Mouse (Mus musculus): ENCODE data around the gene Kcnmb2.

The Kcnmb2 gene

DNA sequence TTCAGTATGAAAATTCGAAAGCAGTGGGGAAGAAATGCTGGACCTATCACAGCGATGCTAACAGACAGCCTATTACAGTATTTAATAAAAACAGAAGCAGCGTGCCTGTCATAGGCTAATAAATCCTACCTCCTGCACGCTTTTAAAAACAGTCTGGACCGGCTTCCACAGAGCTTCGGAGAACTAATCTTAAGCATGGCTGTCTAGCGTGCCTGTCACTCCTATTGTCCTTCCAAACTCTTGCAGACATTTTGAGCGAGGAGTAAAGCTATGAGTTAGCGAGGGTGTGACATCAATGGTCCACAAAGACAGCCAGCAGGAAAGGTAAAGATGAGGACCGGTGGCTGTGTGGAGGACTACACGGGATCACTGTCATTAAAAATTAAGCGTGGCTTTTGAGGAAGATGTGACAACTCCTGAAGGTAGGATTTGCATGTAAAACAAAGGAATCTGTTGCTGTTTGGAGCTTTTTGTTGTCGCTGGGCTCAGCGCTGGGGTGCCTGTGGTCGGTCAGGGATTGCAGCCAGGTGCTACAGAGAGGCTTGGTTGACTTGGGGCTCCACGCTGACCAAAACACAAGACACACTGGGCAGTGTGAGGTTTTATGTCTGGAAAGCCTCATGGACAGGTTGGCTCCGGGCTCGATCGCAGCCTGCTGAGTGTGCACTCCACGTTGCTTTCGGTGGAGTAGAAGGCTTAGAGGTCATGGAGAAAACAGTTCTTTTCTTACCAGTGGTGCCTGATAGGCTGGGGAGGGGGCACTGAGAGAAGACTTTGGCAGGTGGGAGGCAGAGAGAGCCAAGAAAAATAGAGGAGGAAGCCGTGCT, at the start of gene Kcnmb2:
Gene Kcnmb2 (plus strand): TSS at position 4 of the 827 bp plus-strand sequence.
- DNase-seq (ENCODE audit: low spot score): peak; percentile 4

DNA sequence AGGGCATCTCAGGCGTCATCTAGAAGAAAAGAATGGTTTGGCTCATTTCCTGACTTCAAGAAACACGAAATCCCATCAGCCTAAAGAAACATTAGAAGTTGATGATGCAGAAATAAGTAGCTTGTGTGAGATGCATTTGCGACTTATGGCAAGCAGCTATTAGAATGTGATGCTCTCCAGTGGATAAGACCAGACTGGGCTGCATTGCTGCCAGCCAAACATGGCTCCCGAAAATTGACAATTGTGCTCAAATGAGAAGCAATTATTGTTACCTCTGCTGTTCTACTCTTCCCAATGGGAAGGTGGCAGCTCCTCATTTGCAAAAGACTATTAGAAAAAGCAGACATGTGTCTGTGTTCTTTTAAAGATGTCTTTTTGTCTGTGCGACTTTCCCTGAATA, 38.8 kb upstream of the Kcnmb2 start:
- no peak for DNase-seq (ENCODE audit: low spot score)

DNA sequence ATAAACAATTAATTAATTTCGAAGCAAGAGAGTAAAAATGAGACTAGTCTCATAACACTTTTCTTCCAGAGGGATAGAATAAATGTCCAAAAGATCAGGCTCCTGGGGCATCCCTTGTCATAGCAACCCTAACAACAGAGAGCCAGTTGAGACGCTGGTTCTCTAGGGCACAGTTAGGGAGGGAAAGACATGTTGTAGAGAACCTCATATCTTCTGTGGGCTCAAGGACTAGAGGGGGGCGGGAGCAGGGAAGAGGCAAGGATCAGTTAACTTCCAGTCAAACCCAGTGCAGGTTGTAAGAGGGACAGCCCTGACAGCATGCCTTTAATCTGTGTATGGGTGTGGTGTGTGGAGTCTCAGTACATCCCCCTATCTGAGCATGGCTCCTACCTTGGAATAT, 38.2 kb upstream of the Kcnmb2 start:
- no peak for DNase-seq (ENCODE audit: low spot score)

DNA sequence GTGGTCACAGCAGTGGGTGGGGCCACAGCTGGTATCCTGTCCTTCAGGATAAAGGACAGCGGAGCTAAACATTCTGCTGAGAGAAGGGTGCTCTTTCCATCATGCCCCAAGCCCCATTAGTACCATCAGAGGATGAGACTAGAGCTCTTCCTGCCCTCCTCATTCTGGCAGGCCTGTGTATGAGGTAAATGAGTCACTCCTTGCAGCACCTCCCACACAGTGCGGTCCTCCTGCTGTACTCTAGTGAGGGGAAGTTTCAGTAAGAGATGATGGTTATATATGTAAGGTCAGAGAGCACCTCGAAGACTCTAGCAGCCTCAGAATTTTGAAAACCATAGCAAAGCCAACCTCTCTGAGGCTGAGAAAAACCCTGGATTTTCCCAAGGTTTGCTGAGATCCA, 30.8 kb upstream of the Kcnmb2 start:
- DNase-seq (ENCODE audit: low spot score): no peak

DNA sequence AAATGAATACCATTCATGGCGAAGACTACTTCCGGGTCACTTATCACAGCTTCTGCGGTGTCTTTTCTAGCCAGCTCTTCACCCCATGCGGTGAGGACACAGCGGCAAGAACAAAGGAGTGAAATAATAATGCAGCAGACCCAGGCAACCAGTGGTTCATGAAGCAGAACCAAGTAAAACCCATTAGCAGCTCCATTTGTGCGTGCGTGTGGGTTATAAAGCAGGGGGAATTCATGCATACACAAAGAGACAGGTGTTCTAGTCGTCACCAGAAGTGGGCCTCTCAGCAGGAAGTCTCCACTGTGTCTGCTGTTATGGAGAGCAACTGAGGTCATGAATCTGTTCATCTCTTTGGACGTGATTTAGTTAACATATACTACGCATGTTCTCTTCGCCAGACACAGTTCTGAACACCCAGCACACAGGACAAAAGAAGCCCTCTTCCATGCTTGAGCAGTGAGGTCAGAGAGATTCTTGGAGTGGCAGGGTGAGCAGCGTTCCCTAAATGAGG, 19.6 kb upstream of the Kcnmb2 start:
- DNase-seq (ENCODE audit: low spot score): no peak

DNA sequence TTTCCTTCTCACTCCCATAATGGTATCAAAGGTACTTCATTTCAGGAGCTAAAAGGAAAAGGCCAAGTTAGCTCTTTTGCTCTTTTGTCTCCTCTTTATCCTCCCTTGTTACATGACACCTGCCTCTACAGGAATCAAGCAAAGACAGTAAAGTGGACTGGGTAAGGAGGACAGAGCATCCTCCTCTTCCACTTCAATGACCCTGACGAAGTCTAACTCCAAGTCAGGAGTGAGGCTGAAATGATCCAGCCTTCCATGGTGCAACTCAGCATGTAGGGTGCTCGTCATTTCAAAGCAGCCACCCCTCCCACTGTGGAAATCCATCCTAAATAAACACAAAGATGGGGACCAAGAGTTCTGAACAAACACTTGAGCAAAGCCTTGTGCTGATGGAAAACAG, 9.7 kb upstream of the Kcnmb2 start:
- DNase-seq (ENCODE audit: low spot score): no peak

DNA sequence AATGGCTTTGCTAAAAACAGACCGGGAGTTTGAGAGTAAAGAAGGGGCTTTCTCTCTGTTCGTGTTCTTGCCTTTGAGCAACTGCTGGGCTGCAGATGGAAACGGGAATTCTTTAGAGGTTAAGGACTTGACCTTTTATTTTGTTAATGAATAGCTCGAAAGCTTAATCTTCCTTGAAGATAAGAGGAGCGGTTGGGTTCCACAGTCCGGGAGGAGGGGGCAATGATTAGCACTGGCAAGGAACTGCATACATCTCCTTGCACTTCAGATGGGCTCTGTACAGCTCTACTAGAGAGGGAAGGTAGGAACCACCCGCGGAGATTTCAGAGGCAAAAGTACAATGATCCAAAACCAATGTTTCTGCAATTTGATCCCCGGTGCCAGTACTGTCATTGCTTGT, 1.2 kb downstream of the Kcnmb2 start:
- DNase-seq (ENCODE audit: low spot score): no peak

DNA sequence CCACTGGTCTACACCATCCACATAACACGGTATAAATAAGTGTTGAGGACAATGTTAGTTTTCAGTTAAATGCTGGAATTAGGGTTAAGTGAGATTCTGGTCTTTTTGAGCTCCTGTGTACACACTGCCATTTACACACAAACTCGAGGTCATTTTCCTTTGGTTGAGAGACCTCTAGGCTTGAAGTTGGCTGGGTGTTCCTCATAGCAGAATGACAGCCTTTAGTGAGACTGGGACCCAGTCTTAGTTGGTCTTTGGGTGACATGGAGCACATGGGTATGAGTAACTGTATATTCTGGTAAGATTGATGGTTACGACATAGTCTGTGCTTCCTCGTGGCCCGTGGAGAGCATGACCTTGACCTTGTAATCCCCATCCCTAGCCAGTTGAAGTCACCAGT, 1.8 kb downstream of the Kcnmb2 start:
- no peak for DNase-seq (ENCODE audit: low spot score)

DNA sequence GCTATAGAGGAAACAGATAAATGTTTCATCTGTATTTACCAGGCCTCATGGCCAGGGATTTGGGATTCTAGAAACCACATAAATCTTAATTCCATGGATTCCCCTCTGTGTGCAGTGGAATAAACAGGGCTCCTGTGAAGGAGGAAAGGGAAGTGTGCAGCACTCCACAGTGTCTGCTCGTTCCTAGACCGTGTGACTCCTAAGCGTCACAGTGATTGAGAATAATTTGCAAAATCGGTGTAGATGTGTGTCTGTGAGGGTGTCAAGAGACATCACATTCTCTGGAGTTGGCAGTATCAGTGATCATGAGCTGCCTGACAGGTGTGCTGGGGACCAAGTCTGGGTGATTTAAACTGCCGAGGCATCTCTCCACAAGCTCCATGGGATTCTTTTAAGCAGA, 8.9 kb downstream of the Kcnmb2 start:
- no peak for DNase-seq (ENCODE audit: low spot score)

DNA sequence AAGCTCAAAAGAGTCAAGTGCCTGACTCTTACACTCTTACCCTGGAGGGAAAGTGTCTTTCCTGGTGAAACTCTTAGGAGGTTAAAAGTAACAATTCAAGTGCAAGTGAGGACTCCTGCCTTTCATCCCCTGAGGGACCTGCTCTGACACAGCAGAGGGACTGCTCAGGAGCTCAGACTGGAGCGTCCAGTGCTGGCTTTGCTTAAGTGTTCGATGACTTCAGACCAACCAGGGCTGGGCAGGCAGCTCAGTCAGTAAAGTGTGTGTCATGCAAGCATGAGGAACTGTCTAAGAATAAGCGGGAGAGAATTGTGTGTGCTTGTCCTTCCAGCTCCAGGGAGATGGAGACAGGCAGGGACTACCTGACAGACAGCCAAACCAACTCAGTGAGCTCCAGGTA, 9.4 kb downstream of the Kcnmb2 start:
- DNase-seq (ENCODE audit: low spot score): no peak

DNA sequence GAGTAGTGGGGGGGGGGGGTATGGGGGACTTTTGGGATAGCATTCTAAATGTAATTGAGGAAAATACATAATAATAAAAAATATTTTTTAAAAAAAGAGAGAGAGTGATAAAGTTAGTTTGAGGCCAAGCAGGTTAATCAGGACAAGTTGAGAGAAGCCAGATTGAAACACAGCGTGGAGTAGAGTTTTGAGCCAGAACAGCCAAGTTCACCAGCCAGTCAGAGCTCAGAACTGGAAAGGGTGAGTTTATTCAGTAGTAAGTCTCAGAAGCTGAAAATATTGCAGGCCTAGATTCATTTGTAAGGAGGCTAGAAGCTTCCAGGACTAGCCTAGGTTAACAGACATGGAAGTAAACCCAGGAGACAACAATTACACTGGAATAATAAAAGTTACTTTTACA, 26.2 kb downstream of the Kcnmb2 start:
- no peak for DNase-seq (ENCODE audit: low spot score)

DNA sequence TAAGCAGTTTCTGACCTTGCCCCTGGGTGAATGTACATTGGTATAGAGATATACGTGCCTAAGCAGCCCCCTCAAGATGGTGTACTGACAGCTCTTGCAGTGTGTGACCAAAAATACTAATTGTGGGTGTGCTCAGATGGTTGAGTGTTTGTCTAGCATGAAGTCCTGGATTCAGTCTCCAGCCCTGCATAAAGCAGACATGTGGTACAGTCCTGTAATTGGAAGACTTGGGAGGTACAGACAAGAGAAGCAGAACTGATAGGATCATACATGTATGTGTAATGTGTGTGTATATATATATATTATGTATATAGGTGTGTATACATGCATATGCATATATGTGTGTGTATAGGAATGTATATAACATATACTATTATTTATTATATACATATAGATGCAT, 32.4 kb downstream of the Kcnmb2 start:
- no peak for DNase-seq (ENCODE audit: low spot score)

DNA sequence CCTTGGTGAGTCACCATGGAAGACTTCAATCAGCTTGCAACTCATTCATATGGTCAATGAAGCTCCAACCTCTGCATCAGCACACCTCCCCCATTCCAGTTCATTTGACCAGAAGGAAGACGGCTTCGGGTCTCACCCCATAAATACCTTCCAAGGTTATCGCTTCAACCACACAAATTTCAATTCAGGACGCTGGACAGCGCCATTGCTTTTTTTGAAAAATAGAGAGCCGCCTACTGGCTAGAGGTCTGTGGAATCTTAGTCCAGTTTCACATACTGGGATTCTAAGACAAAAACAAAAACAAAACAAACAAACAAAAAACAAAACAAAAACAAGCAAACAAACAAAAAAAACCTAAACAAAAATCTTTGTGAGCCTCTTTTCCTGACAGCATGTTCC, 39.2 kb downstream of the Kcnmb2 start:
- no peak for DNase-seq (ENCODE audit: low spot score)

DNA sequence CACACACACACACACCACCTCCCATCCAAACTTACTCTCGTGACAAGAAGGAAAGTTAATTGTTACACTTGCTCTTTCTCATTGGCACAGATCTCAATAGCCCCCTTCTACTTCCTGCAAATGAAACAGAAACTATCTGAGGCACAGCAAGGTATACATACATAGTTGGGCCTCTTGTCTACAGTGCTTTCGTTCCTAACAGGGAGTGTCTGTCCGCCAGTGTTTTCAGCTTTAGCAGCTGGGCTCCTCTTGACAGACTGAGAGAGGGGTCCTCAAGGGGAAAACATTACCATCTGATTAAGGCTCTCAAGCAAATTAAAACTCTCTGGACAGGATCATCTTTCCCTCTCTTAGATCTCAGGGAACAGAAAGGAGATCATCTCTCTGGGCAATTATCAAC, 51.9 kb downstream of the Kcnmb2 start:
- no peak for DNase-seq (ENCODE audit: low spot score)

DNA sequence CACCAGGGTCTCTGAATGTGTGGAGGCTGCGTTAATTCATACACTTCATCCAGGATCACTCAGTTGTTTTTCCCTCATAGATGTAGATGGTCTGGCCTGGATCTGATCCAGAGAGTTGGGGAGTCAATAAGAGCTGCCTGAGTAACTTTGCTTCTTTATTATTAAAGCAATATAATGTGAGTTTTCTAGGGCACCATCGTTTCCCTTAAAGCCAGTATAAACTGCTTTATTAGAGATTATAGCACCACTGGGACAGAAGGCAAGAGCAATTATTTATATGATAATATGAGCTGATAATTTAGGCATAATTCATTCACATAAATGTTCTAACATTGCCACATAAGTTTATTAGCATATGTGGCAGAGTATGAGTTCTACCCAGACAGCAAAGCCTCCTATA, 52.7 kb downstream of the Kcnmb2 start:
- no peak for DNase-seq (ENCODE audit: low spot score)

DNA sequence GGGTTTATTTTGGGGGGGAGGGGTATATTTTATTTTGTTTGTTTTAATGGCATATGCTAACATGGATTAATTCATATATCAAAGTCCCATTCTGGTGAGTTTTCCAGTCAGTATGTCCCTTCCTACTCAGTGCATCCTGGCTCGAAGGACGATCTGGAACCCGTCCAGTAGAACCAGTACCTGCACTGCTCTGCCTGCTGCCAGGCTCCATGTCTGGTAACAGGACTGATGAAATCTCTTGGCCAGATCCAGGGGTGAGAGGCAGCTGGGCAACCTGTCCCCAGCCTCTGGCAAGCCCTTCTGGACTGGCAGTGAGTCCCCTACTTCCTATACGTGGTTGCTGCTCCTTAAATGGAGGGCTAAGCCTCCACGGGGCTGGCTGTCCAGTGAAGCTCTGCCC, 57.5 kb downstream of the Kcnmb2 start:
- DNase-seq (ENCODE audit: low spot score): no peak

DNA sequence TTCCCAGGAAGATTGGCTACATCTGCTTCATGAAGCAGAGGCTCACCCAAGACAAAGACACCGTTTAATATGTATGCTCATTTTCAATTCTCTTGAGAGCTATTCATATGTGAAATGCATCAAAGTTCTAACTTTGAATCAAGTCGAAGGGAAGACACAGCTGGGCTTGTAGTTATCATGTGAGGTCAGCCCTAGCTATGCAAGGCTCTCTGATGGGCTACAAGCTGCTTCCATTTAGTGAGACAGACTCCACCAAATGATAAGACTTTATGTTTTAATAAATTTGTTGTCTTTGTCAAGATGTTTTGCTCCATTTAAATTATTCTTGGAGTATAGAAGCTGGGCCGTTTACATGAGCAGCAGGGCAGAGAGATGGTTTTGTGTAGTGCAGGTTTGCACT, 58.9 kb downstream of the Kcnmb2 start:
- no peak for DNase-seq (ENCODE audit: low spot score)

DNA sequence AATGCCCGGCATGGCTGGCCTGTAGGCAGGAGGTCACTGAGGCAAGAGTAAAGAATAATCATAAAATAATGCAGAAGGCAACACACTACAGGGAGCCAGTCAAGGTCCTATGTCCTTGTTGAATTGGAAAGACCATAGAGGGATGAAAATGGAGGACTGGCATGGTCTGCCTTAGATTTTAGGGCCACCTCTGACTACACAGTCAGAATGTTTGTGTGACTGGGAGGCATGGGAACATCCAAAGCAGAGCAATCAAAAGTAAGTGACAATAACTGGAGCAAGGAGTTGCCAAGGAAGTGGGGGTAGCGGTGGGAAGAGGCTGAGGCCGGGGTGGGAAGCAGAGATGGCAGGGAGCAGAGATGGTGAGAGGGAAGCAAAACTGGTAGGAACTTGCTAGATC, 60.8 kb downstream of the Kcnmb2 start:
- DNase-seq (ENCODE audit: low spot score): no peak

DNA sequence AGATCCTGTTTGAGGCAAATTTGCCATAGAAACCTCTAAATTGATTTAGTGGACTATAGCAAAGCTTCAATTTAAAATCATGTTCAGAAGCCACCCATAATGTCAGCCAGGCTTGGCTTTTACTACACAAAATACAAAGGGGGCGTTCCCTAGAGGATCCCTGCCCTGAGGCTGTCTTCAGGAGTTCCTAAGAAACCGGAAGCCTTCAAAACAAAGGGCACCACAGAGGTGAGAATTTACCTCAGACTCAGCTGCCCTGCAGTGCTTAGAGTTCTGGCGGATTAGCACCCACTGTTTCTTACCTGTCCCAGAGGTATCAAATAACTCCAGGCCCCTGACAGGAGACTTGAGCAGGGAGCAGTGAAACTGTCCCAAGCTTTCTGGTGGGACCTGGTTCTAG, 77.4 kb downstream of the Kcnmb2 start:
- DNase-seq (ENCODE audit: low spot score): no peak

DNA sequence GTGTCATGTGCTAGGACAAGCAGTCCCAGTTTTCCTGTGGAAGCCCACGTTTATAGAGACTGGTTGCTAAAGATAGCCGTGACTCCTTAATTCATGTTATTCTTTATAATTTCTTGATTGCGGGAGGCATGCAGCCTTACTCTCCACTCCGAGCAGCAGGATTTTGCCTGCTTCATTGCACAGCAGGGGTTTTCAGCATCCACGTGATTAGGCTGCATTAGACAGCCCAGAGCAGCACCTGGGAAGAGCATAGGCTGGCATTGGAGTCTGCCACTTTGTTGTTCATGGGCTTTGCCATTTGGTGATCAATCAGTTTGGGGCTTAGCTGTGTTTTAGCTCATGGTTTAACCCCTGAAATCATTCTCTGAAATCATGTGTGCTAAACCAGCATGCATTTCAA, 80.1 kb downstream of the Kcnmb2 start:
- DNase-seq (ENCODE audit: low spot score): no peak

DNA sequence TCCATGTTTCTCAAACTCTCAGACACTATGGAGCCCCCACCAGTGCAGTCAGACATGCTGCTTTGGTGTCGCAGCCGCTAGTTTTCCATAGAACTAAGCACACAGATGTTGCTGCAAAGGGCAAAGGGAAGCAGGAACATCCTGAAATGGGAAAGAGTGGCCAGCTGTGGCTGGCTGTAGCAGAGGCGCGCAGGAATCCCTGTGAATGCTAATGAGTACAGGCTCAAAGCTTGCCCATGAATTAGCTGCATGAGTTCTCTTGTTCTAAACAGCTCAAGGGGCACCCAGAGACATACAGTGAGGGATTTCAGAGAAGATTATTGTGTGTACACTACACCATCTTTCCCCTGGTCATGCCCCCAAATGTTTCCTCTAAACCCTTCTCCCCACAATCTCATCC, 82.8 kb downstream of the Kcnmb2 start:
- DNase-seq (ENCODE audit: low spot score): no peak

DNA sequence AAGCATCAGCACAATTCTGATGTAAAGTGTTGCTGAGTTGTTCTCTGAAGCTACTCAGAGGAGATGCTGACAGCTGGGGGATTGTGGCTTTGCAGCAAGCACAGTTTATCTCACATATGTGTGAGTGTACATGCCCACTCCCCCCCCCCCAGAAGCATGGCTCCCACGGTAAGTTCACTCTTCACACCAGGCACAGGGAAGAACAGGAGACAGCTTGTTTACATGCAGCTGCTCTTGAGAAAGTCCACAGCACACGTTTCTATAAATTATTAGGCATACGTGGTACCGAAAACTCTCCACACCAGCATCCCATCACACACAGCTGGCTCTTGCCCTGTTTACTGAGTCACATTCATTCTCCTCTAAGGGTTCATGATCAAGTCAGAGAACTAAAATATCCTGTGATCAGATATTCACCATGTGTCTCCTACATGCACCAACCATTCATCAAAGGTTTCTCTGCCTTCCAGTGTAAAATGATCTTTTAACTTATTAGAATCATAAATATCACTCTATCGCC, 89.3 kb downstream of the Kcnmb2 start:
- DNase-seq (ENCODE audit: low spot score): no peak

DNA sequence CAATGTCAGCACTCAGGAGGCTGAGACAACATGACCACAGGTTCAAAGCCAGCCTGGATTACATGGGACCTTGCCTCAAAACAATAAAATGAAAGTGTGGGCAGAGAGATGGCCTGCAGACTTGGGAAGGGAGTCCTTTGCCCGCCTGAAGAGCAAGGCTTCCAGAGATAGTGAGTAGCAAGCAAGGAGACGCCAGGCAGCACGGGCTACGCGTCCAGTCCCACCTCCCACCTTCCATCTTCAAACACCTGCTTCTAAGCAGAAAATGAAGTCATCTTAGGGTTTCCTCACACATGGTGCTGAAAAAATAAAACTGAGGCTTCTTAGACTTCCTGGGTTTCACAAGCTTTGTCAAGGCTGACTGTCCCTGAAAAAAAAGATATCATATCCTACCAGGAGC, 109.3 kb downstream of the Kcnmb2 start:
- DNase-seq (ENCODE audit: low spot score): no peak
